Comparison of ENCODE assay signal across 8 mouse cellular contexts in the genomic region with DNA sequence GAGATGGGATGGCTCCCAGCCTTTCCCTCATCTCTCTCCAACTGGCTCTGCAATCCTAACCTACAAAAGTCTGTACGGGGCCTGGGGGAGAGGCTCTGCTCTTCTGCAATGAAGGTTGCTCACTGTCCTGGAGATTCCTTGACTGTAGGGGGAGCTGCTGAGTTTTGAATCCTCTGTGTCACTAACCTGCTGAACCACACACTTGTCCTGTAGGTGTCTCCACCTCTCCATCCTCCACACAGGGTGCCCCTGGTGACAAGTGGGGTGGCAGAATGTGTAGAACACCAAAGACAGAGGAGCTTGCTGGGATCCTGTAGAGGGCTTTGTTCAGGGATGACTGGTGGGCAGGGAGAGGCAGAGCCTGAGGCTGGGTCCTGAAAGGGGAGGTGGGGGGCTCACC. TPM values are rescaled to one million over a fixed set of nuclear protein-coding genes. Genes with fewer than 3 reads are reported as not detected.
DNase-seq lines count a peak whose midpoint lies in the region; ATAC-seq and TF ChIP-seq lines count a peak whose summit lies in the region.
"Had no signal": no experiment of that assay in that cellular context is flagged by ENCODE, and none has a peak within 500 bp of the region (broad histone marks: within the 10 kb centered on the region; RNA-seq: fewer than 3 reads in every experiment).

No protein-coding gene starts in this region.

- no peak overlapping the region for H3K9ac ChIP-seq in liver, postnatal 0 days (replicated peaks)
- H3K9ac ChIP-seq: limb, embryonic 13.5 days had no signal

- ATAC-seq in liver, postnatal 0 days = peak; percentile 84

- H3K27ac ChIP-seq in liver, postnatal 0 days (ENCODE audit: low read depth) = no peak overlapping the region
- H3K27ac ChIP-seq: limb, embryonic 13.5 days had no signal

- peak; percentile 95 for TF ChIP-seq CTCF in liver, postnatal 0 days (IDR thresholded peaks at IDR 0.05; ENCODE audit: low read depth)

- 4% methylated on average over 1 of the region's 1 CpGs for WGBS in liver, postnatal 0 days (ENCODE audit: insufficient replicate concordance)

- H3K4me1 ChIP-seq in liver, postnatal 0 days (ENCODE audit: insufficient read depth) = peaks cover 4% of the 10 kb centered on the region; the same call in 1 of the 2 replicates

- H3K27me3 ChIP-seq in liver, postnatal 0 days (ENCODE audit: insufficient read depth, low read length) = no peaks in the 10 kb centered on the region

- no peak overlapping the region for H3K4me3 ChIP-seq in liver, postnatal 0 days (ENCODE audit: low read depth, low read length)
- H3K4me3 ChIP-seq: limb, embryonic 13.5 days had no signal

- H3K4me2 ChIP-seq in liver, postnatal 0 days (ENCODE audit: low read depth, low read length) = no peak overlapping the region
- H3K4me2 ChIP-seq: limb, embryonic 13.5 days had no signal

- no peak for TF ChIP-seq EP300 in liver, postnatal 0 days (IDR thresholded peaks at IDR 0.05; ENCODE audit: low read depth)

- DNase-seq in CD4-positive helper T cell, adult 2 months (ENCODE audit: low read depth, low spot score) = peak; percentile 86
- peak; percentile 96 for DNase-seq in ES-CJ7 (ENCODE audit: low read depth, low spot score)
- peak; percentile 66 for DNase-seq in cerebellum, adult 11-12 months
- DNase-seq in heart, adult 8-10 months (ENCODE audit: low spot score) = peak; percentile 67
- DNase-seq in kidney, postnatal 4 days = peak; percentile 59 to 77
- DNase-seq in liver, postnatal 0 days = peak; percentile 78
- peak; percentile 58 for DNase-seq in spleen, adult 12 weeks (ENCODE audit: low spot score)

- H3K36me3 ChIP-seq in liver, postnatal 0 days (replicated peaks; ENCODE audit: insufficient read depth, low read length) = no peaks in the 10 kb centered on the region
- H3K36me3 ChIP-seq: limb, embryonic 13.5 days had no signal

- no peaks in the 10 kb centered on the region for H3K9me3 ChIP-seq in liver, postnatal 0 days (ENCODE audit: low read length)
- H3K9me3 ChIP-seq: limb, embryonic 13.5 days had no signal

RNA-seq across cellular contexts. Expression of a gene that starts 1.6 kb away (rescaled TPM):
- 10 to 100 TPM; 35.3 to 51.3 (median 47.1) TPM for total RNA-seq in heart, adult 8-10 months (2022)
- 81.9 and 83.5 TPM in 2 replicates for polyA plus RNA-seq in liver, postnatal 0 days (2015; fragmentation: Nextera tagmentation; extraction: Ambion mirVana)

RNA-seq across cellular contexts. Expression of a gene that starts 28.8 kb away (rescaled TPM):
- total RNA-seq in heart, adult 8-10 months (2022) = under 1 TPM in 1 of 4 experiments, not detected in 3; 0.14 TPM
- 0.45 and 0.53 TPM in 2 replicates for polyA plus RNA-seq in liver, postnatal 0 days (2015; fragmentation: Nextera tagmentation; extraction: Ambion mirVana)
- polyA plus RNA-seq: limb, embryonic 13.5 days had no signal
